Mouse (Mus musculus): ENCODE data around the gene Pxt1. TPM values are rescaled to one million over a fixed set of nuclear protein-coding genes. Genes with fewer than 3 reads are reported as not detected.

The Pxt1 gene
- polyA plus RNA-seq, 1 experiment from 2014 or later: 0.21 TPM

DNA sequence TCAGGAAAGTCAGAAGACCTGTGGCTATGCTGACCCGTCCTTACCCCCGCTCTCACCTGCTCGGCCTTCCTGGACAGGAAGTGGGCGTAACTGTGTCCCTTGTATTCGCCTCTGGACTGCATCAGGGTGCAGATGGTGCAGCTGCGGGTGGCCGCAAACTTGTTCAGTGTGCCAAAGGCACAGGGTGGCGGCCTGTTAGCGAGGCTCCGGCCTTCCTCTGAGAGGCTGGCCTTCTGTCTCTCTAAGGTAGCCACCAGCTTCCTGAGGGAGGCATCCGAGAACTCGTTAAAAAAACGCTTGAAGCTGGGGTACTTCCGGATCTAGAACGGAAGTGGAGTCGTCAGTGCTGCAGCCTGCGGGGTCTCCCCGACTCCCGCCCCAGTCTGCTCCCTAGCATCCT, 44.2 kb downstream of the Pxt1 start:
- H3K9me3 ChIP-seq: no peaks in the 10 kb centered on the region
- no peak overlapping the region for H3K27ac ChIP-seq
- no peak overlapping the region for H3K4me3 ChIP-seq
- DNase-seq (ENCODE audit: low spot score): no peak
- H3K36me3 ChIP-seq: no peaks in the 10 kb centered on the region
- H3K27me3 ChIP-seq (ENCODE audit: insufficient read depth, poor library complexity, severe bottlenecking): no peaks in the 10 kb centered on the region
- WGBS: 73% methylated on average over 19 of the region's 19 CpGs
- H3K4me1 ChIP-seq: peaks cover 16% of the 10 kb centered on the region; the same call in 1 of the 2 replicates

DNA sequence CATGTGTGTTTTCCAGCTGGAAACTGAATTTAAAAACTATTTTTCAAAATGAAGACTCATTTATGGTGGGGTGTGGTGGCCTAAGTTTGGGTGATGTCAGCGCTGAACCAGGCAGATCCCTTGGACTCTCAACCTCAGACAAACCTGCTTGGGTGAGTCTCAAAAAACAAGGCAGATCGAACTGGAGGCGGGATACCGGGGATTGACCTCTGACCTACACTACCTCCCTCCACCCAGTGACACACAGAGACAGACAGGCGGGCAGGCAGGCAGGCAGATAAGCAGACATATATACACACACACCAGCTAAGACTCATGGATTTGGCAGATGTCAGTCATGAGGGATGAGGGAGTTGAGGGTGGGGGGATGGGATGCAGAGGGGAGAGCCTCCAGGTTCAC, 45.4 kb downstream of the Pxt1 start:
- Histone ChIP-seq H3K27me3 (ENCODE audit: insufficient read depth, poor library complexity, severe bottlenecking) (no peaks in the 10 kb centered on the region), H3K4me3 (no peak overlapping the region), H3K27ac (no peak overlapping the region), H3K36me3 (no peaks in the 10 kb centered on the region), H3K9me3 (no peaks in the 10 kb centered on the region), H3K4me1 (peaks cover 14% of the 10 kb centered on the region; the same call in 1 of the 2 replicates)
- WGBS: 56% methylated on average over 5 of the region's 5 CpGs
- no peak for DNase-seq (ENCODE audit: low spot score)

DNA sequence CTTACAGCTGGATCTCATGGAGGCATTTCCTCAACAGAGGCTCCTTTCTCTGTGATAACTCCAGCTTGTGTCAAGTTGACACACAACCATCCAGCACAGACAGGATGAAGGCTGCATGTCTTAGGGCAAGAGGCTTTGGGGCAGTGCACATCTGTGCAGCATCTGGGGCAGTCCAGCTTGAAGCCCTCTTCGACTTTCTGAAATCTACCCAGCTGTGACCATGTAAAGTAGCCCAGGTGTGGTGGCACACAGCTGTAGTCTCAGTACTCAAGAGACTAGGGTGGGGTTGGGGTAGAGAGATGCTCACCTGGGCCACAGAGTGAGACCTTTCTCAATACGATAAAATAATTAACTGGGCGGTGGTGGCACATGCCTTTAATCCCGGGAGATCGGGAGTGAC, 45.8 kb downstream of the Pxt1 start:
- H3K27me3 ChIP-seq (ENCODE audit: insufficient read depth, poor library complexity, severe bottlenecking): no peaks in the 10 kb centered on the region
- H3K9me3 ChIP-seq: no peaks in the 10 kb centered on the region
- no peak for DNase-seq (ENCODE audit: low spot score)
- no peak overlapping the region for H3K27ac ChIP-seq
- peaks cover 14% of the 10 kb centered on the region; the same call in 1 of the 2 replicates for H3K4me1 ChIP-seq
- WGBS: 90% methylated on average over 5 of the region's 5 CpGs
- no peaks in the 10 kb centered on the region for H3K36me3 ChIP-seq
- no peak overlapping the region for H3K4me3 ChIP-seq

DNA sequence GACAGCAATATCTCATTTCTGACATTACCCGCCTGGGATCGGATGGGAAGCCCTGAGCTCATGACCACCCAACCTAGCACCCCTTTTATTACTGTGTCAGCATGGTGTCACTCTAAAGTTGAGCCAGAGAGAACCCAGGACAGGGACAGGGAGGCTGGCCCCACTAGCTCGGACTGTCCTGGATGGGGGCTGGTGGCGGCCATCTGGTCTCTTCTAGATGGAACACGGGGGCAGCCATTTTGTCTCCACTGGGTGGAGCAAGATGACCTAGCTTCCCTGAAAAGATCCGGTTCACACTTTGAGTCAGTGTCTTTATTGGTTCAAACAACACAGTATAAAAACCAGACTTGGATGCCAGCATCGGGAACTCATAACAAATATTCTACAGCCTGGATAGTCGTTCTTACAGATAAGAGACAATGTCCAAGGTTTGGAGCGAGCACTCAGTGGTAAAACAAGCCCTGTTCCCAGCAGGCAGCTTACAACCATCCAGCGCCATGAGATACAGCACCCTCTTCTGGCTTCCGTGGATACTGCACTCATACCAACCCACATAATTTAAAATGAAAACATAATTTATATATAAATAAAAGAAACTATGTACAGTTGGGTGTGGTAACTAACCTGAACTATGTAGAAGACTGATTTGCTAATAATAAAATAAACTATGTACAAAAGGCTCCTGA, 47.4 kb downstream of the Pxt1 start:
- 89% methylated on average over 11 of the region's 11 CpGs for WGBS
- H3K27ac ChIP-seq: no peak overlapping the region
- H3K4me1 ChIP-seq: peaks cover 14% of the 10 kb centered on the region; the same call in 1 of the 2 replicates
- H3K9me3 ChIP-seq: no peaks in the 10 kb centered on the region
- no peak overlapping the region for H3K4me3 ChIP-seq
- H3K36me3 ChIP-seq: no peaks in the 10 kb centered on the region
- H3K27me3 ChIP-seq (ENCODE audit: insufficient read depth, poor library complexity, severe bottlenecking): no peaks in the 10 kb centered on the region
- DNase-seq (ENCODE audit: low spot score): no peak

DNA sequence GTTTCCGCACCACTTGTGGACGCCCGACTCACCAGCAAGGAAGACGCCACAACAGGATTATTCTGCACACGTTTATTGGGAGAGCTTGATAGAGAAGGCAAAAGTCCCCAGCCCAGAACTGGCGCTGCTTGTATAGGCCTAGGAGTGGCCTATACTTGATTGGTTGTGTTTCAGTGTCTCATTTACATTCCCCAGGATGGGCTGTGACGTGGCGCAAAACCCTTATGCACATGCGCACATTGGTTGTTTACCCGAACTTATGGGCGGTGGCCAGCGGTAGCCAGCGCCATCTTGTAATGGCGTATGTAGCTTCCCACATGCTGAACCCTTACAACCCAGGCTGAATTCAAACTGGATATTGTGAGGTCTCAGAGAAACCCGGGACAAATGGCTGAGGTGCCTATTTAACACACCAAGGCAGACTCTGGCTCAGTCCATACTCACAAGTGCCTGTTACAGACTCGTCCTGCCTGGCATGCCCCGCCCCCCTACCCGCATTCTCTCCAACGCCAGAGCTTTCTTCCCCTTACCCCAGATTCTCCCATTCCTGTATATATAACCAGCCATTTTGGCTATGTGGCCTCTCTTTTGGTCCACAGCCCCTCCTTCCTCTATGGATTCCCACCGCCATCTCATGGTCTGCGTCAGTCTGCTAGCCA, 48.3 kb downstream of the Pxt1 start:
- H3K36me3 ChIP-seq: no peaks in the 10 kb centered on the region
- no peak for DNase-seq (ENCODE audit: low spot score)
- WGBS: 92% methylated on average over 21 of the region's 21 CpGs
- no peaks in the 10 kb centered on the region for H3K27me3 ChIP-seq (ENCODE audit: insufficient read depth, poor library complexity, severe bottlenecking)
- H3K4me1 ChIP-seq: peaks cover 14% of the 10 kb centered on the region; the same call in 1 of the 2 replicates
- no peaks in the 10 kb centered on the region for H3K9me3 ChIP-seq
- H3K4me3 ChIP-seq: no peak overlapping the region
- no peak overlapping the region for H3K27ac ChIP-seq

DNA sequence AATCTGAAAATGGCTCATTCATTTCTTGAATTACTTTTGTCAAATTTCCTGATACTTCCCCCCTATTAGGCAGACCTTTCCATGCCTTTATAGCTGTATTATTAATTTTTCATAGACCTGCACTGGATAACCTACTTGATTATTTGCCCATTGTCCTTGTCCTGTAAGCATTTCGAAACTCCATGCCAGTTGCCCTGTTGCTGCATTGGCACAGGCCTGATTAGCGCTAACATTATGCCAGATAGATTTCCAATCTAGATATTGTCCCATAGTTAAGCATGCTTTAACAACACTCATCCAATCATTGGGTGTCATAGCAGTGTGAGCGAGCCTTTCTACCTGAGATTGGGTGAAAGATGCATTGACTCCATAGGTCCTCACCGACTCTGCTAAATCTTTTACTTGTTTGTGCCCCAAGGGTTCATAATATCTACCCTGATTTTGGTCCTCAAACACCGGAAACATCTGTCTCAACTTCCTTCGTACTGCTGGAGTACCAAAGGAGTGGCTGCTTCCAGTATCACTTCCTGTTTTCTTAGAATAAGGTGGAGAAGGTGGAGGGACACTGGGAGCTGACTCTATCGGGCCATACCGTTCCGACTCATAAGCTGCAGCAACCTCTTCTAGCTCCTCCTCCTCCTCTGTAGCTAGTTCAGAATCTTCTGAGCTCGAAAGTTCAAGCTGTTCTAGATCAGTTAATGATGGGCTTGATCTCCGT, 49.4 kb downstream of the Pxt1 start:
- no peak overlapping the region for H3K4me3 ChIP-seq
- WGBS: 83% methylated on average over 11 of the region's 11 CpGs
- H3K4me1 ChIP-seq: peaks cover 9% of the 10 kb centered on the region; the same call in 1 of the 2 replicates

DNA sequence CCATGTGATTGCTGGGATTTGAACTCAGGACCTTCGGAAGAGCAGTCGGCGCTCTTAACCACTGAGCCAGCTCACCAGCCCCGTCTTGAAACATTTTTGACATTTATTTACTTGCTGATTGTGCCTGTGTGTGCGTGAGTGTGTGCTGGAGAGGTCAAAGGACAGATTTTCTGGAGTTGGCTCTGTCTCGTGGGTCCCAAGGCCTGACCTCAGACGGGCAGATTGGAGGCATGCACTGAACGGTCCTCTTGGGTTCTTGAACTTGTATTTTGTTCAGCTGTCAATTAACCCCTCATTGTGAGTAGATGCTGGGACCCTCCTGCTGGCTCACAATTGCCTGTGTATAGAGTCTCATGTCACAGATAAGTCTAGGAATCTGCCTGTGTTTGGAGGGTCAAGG, 57.4 kb downstream of the Pxt1 start:
- peaks cover 11% of the 10 kb centered on the region for H3K27me3 ChIP-seq (ENCODE audit: insufficient read depth, poor library complexity, severe bottlenecking)
- no peaks in the 10 kb centered on the region for H3K9me3 ChIP-seq

More for the DNA sequence above, 49.4 kb downstream of the Pxt1 start:
- Histone ChIP-seq H3K27me3 (ENCODE audit: insufficient read depth, poor library complexity, severe bottlenecking) (no peaks in the 10 kb centered on the region), H3K27ac (no peak overlapping the region), H3K36me3 (no peaks in the 10 kb centered on the region), H3K9me3 (no peaks in the 10 kb centered on the region)
- no peak for DNase-seq (ENCODE audit: low spot score)

DNA sequence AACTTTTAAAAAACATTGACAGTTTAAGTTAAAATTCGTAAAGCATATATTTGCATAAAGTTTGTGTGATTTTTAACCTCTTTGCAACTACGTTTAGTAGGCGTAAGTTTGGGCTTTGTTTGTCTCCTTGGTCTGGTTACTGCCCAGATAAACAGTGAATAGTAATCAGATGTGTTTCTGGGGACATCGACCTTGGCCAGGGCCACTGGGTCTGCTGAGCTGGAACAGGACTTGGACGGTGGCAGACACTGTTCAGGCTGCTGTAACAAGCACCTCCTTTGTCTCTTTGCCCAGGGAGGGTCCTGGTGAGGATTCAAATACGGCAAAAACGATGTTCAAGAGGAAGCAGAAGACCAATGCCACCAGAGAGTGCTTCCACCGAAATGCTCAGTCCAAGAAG, 58.4 kb downstream of the Pxt1 start:
- Histone ChIP-seq H3K4me1 (peaks cover 7% of the 10 kb centered on the region), H3K36me3 (no peaks in the 10 kb centered on the region), H3K4me3 (no peak overlapping the region), H3K9me3 (no peaks in the 10 kb centered on the region), H3K27me3 (ENCODE audit: insufficient read depth, poor library complexity, severe bottlenecking) (peaks cover 21% of the 10 kb centered on the region), H3K27ac (no peak overlapping the region)
- DNase-seq (ENCODE audit: low spot score): no peak
- 83% methylated on average over 8 of the region's 8 CpGs for WGBS

More for the DNA sequence above, 57.4 kb downstream of the Pxt1 start:
- DNase-seq (ENCODE audit: low spot score): no peak
- no peaks in the 10 kb centered on the region for H3K36me3 ChIP-seq
- H3K27ac ChIP-seq: no peak overlapping the region
- H3K4me1 ChIP-seq: peaks cover 6% of the 10 kb centered on the region; the same call in 1 of the 2 replicates
- 81% methylated on average over 8 of the region's 8 CpGs for WGBS
- H3K4me3 ChIP-seq: no peak overlapping the region

Other genes with a start within 250 kb of the Pxt1 start
- 2.6 and 3.2 TPM in 2 replicates for gene AC170998.1, start 217.8 kb downstream of the Pxt1 start, polyA plus RNA-seq (2016; fragmentation: Nextera tagmentation; extraction: Ambion mirVana)
- gene Mapk13, start 174.5 kb downstream of the Pxt1 start, polyA plus RNA-seq (2016; fragmentation: Nextera tagmentation; extraction: Ambion mirVana): 5.3 and 13.6 TPM in 2 replicates
- gene Brpf3, start 142.8 kb downstream of the Pxt1 start, polyA plus RNA-seq (2016; fragmentation: Nextera tagmentation; extraction: Ambion mirVana): 14.1 and 14.5 TPM in 2 replicates
- not detected in 2 replicates for gene Pnpla1, start 85.4 kb downstream of the Pxt1 start, polyA plus RNA-seq (2016; fragmentation: Nextera tagmentation; extraction: Ambion mirVana)
- 0.13 and 0.25 TPM in 2 replicates for gene 4930539E08Rik, start 28.5 kb downstream of the Pxt1 start, polyA plus RNA-seq (2016; fragmentation: Nextera tagmentation; extraction: Ambion mirVana)
- 80.3 and 85.4 TPM in 2 replicates for gene Kctd20, start 8.1 kb upstream of the Pxt1 start, polyA plus RNA-seq (2016; fragmentation: Nextera tagmentation; extraction: Ambion mirVana)
- 92.2 and 93.7 TPM in 2 replicates for gene Stk38, start 64.2 kb upstream of the Pxt1 start, polyA plus RNA-seq (2016; fragmentation: Nextera tagmentation; extraction: Ambion mirVana)
- gene Srsf3, start 88.8 kb upstream of the Pxt1 start, polyA plus RNA-seq (2016; fragmentation: Nextera tagmentation; extraction: Ambion mirVana): 433 and 498 TPM in 2 replicates
- 31.3 and 33.1 TPM in 2 replicates for gene Cdkn1a, start 147.1 kb upstream of the Pxt1 start, polyA plus RNA-seq (2016; fragmentation: Nextera tagmentation; extraction: Ambion mirVana)
- 0.23 and 0.48 TPM in 2 replicates for gene Rab44, start 170.3 kb upstream of the Pxt1 start, polyA plus RNA-seq (2016; fragmentation: Nextera tagmentation; extraction: Ambion mirVana)

Data from heart, embryonic 10.5 days (tissue).